Mouse (Mus musculus): ENCODE measurements around the gene Selenof.

Selenof gene

GRCm38 (mm10) chr3:144570047-144570815 lies at the start of gene Selenof, which contains the start of gene Hs2st1:
Gene Selenof (plus strand): TSS chr3:144570304.
Gene Hs2st1 (minus strand): TSS chr3:144570181.
- DNase-seq, result peak; percentile 99

GRCm38 (mm10) chr3:144527918-144528317 lies 42.2 kb upstream of the Selenof start:
- no peak for DNase-seq

GRCm38 (mm10) chr3:144531023-144531422 lies 39.1 kb upstream of the Selenof start:
- no peak for DNase-seq

GRCm38 (mm10) chr3:144535056-144535455 lies 35.0 kb upstream of the Selenof start:
- DNase-seq, result no peak

- peak; percentile 33 to 53 for DNase-seq
Measured at GRCm38 (mm10) chr3:144537078-144537855, 32.8 kb upstream of the Selenof start.

GRCm38 (mm10) chr3:144539051-144539450 lies 31.1 kb upstream of the Selenof start:
- DNase-seq, result no peak

GRCm38 (mm10) chr3:144540805-144541204 lies 29.3 kb upstream of the Selenof start:
- peak; percentile 24 to 49 for DNase-seq

- DNase-seq, result peak; percentile 63 to 69
Measured at GRCm38 (mm10) chr3:144541906-144542438, 28.1 kb upstream of the Selenof start.

- no peak for DNase-seq
Measured at GRCm38 (mm10) chr3:144545152-144545551, 25.0 kb upstream of the Selenof start.

GRCm38 (mm10) chr3:144545832-144546231 lies 24.3 kb upstream of the Selenof start:
- no peak for DNase-seq

- no peak for DNase-seq
Measured at GRCm38 (mm10) chr3:144546490-144546889, 23.6 kb upstream of the Selenof start.

GRCm38 (mm10) chr3:144548186-144548845 lies 21.8 kb upstream of the Selenof start:
- no peak for DNase-seq

GRCm38 (mm10) chr3:144550036-144550435 lies 20.1 kb upstream of the Selenof start:
- DNase-seq, result no peak

- no peak for DNase-seq
Measured at GRCm38 (mm10) chr3:144550659-144551058, 19.4 kb upstream of the Selenof start.

- DNase-seq, result no peak
Measured at GRCm38 (mm10) chr3:144551416-144551815, 18.7 kb upstream of the Selenof start.

- no peak for DNase-seq
Measured at GRCm38 (mm10) chr3:144553942-144554341, 16.2 kb upstream of the Selenof start.

- DNase-seq, result no peak
Measured at GRCm38 (mm10) chr3:144554503-144554902, 15.6 kb upstream of the Selenof start.

- DNase-seq, result no peak
Measured at GRCm38 (mm10) chr3:144555144-144555543, 15.0 kb upstream of the Selenof start.

- DNase-seq, result no peak
Measured at GRCm38 (mm10) chr3:144556625-144557324, 13.3 kb upstream of the Selenof start.

GRCm38 (mm10) chr3:144558274-144558673 lies 11.8 kb upstream of the Selenof start:
- DNase-seq, result no peak

- DNase-seq, result peak in 1 of 2 experiments; percentile 28
Measured at GRCm38 (mm10) chr3:144561511-144562250, 8.4 kb upstream of the Selenof start.

GRCm38 (mm10) chr3:144563916-144564315 lies 6.2 kb upstream of the Selenof start:
- DNase-seq, result no peak

All from lung, adult 18-20 months (tissue).